Mouse (Mus musculus) hindbrain, embryonic 12.5 days (tissue): ENCODE measurements at regions not wholly inside any gene's neighbourhood (a gene's known extent, or its start where the extent isn't known, plus 50 kb on each side); places are given as distances from the start of the nearest gene placed in this dataset.
A peak's percentile ranks its signal among the peaks of the same experiment; 100 is the strongest.

Experiments used
- ATAC-seq: fragments of 200-750 bp; cut with Nextera tagmentation; 2 replicates; pipeline ENCODE4 v1.8.0; 2017; ENCODE audit warnings: moderate TSS enrichment; ENCODE audit not compliant: low FRiP score
- H3K27ac ChIP-seq: fragments of 300-500 bp; sonication (generic); 2 replicates; pipeline ENCODE4 v1.5.1; 2016; ENCODE audit warnings: mild to moderate bottlenecking
- H3K27me3 ChIP-seq: fragments of 300-500 bp; sonication (generic); 2 replicates; pipeline ENCODE4 v1.6.1; 2016; ENCODE audit warnings: mild to moderate bottlenecking
- H3K36me3 ChIP-seq: fragments of 300-500 bp; sonication (generic); 2 replicates; pipeline ENCODE4 v1.6.1; 2016; ENCODE audit warnings: mild to moderate bottlenecking
- H3K4me1 ChIP-seq: fragments of 300-500 bp; sonication (generic); 2 replicates; pipeline ENCODE4 v1.6.1; 2016
- H3K4me2 ChIP-seq: fragments of 300-500 bp; sonication (generic); replicated peaks from 2 replicates; pipeline ENCODE4 v1.6.1; 2016; ENCODE audit warnings: mild to moderate bottlenecking
- H3K4me3 ChIP-seq: fragments of 300-500 bp; sonication (generic); 2 replicates; pipeline ENCODE4 v1.5.1; 2016; ENCODE audit warnings: mild to moderate bottlenecking
- H3K9ac ChIP-seq: fragments of 300-500 bp; sonication (generic); 2 replicates; pipeline ENCODE4 v1.6.1; 2016; ENCODE audit warnings: mild to moderate bottlenecking, moderate library complexity
- H3K9me3 ChIP-seq: fragments of 300-500 bp; sonication (generic); replicated peaks from 2 replicates; pipeline ENCODE4 v1.6.1; 2016; ENCODE audit warnings: mild to moderate bottlenecking
- WGBS: fragments of 180-500 bp; shearing (Covaris S2); methylation state at CpG from one replicate; pipeline ENCODE4 v1.1.7; 2016; 5-methylcytosine and 5-hydroxymethylcytosine counted together

- Histone ChIP-seq H3K27ac (0 out of 2 replicates have a peak overlapping the region, but pooled peaks have one; percentile 12), H3K4me1 (peaks cover 11% of the 10 kb centered on the region), H3K4me3 (no peak overlapping the region), H3K4me2 (peak overlapping the region; percentile 36), H3K36me3 (no peaks in the 10 kb centered on the region), H3K9ac (no peak overlapping the region), H3K9me3 (no peaks in the 10 kb centered on the region), H3K27me3 (peaks cover 8% of the 10 kb centered on the region)
- WGBS = 63% methylated on average over 6 of the region's 6 CpGs
- no peak for ATAC-seq
Observed at GRCm38 (mm10) chr7:136008486-136008885, 292.3 kb upstream of the Mki67 start.

GRCm38 (mm10) chr7:136010013-136010412 lies 293.9 kb upstream of the Mki67 start:
- ATAC-seq = no peak
- H3K9me3 ChIP-seq = no peaks in the 10 kb centered on the region
- peaks cover 11% of the 10 kb centered on the region for H3K4me1 ChIP-seq
- 69% methylated on average over 7 of the region's 7 CpGs for WGBS
- H3K27me3 ChIP-seq = peaks cover 8% of the 10 kb centered on the region
- no peak overlapping the region for H3K4me3 ChIP-seq
- H3K9ac ChIP-seq = no peak overlapping the region
- H3K4me2 ChIP-seq = no peak overlapping the region
- H3K27ac ChIP-seq = no peak overlapping the region
- H3K36me3 ChIP-seq = no peaks in the 10 kb centered on the region

- no peak for ATAC-seq
- Histone ChIP-seq H3K36me3 (no peaks in the 10 kb centered on the region), H3K4me3 (no peak overlapping the region), H3K4me1 (peaks cover 5% of the 10 kb centered on the region; the same call in 1 of the 2 replicates), H3K9ac (no peak overlapping the region), H3K27ac (no peak overlapping the region), H3K27me3 (no peaks in the 10 kb centered on the region), H3K9me3 (no peaks in the 10 kb centered on the region), H3K4me2 (no peak overlapping the region)
- WGBS = 56% methylated on average over 4 of the region's 4 CpGs
Observed at GRCm38 (mm10) chr7:136014706-136015105, 298.5 kb upstream of the Mki67 start.

DNA sequence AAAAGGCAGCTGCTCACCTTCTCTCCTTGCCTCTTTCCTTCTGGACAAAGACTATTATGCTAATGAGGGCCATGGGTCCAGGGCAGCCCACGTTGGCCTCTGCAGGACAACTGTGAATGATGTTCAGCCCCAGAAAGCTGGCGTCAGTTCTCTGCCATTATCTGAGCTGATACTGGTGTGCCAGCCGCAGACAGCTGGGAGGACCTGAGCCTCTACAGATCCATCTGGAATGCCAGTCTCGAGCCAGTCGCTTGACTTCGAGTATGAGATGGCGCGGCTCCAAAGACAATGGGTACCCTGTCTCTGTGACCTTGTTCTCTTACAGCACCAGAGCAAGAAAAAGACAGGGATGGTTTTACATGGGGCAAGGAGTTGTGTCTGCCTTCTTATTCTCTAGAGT lies 300.8 kb upstream of the Mki67 start:
- Histone ChIP-seq H3K9ac (no peak overlapping the region), H3K4me3 (no peak overlapping the region), H3K4me2 (no peak overlapping the region), H3K27me3 (no peaks in the 10 kb centered on the region), H3K27ac (no peak overlapping the region), H3K36me3 (no peaks in the 10 kb centered on the region), H3K9me3 (no peaks in the 10 kb centered on the region), H3K4me1 (peaks cover 5% of the 10 kb centered on the region; the same call in 1 of the 2 replicates)
- ATAC-seq = no peak
- 71% methylated on average over 8 of the region's 8 CpGs for WGBS

DNA sequence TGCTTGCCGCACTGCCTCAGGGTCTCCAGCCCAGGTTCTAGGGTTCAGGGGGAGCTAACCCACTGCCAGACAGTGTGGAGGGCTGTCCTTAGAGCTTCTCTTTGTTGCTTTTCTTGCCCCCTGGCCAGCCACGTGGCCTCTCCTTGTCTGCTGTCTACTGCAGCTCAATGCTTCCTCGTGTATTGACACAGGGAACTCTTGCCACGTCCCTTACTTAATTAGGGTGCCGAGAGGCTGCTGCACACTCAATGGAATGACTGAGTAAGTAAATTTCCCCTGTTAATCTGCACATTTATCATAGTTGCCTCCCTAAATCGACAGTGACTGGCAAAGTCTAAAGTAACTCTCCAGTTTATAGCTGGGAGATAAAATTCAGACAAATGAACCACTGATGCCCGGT lies 304.4 kb upstream of the Mki67 start:
- Histone ChIP-seq H3K36me3 (no peaks in the 10 kb centered on the region), H3K4me2 (no peak overlapping the region), H3K9ac (no peak overlapping the region), H3K4me3 (no peak overlapping the region), H3K27ac (no peak overlapping the region), H3K27me3 (0 out of 2 replicates have a peak, but pooled peaks cover 4% of the 10 kb centered on the region), H3K9me3 (no peaks in the 10 kb centered on the region), H3K4me1 (peaks cover 26% of the 10 kb centered on the region)
- 66% methylated on average over 7 of the region's 7 CpGs for WGBS
- ATAC-seq = no peak

DNA sequence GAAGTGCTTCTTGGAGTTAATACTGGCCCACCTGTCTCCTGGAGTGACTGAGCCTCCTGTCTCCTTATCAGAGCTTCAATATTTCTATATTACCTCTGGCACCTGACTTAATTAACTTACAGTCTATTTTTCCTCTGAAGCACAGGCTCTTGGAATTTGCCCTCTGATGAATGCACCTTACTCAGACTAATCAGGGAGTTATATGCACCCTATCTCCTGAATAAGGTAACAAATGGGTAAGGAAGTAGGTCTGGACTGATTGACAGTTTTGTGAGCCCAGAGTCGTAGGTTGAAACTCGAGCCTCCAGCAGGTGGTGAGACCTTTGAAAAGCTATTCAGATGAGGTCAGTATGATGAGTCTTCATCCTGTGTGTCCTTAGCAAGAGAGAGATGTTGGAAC lies 304.9 kb upstream of the Mki67 start:
- WGBS = 64% methylated on average over 2 of the region's 2 CpGs
- H3K9ac ChIP-seq = no peak overlapping the region
- H3K4me3 ChIP-seq = no peak overlapping the region
- ATAC-seq = no peak
- 0 out of 2 replicates have a peak, but pooled peaks cover 4% of the 10 kb centered on the region for H3K27me3 ChIP-seq
- H3K4me1 ChIP-seq = peaks cover 28% of the 10 kb centered on the region
- H3K36me3 ChIP-seq = no peaks in the 10 kb centered on the region
- H3K27ac ChIP-seq = no peak overlapping the region
- H3K9me3 ChIP-seq = no peaks in the 10 kb centered on the region
- no peak overlapping the region for H3K4me2 ChIP-seq

- no peak overlapping the region for H3K4me2 ChIP-seq
- 65% methylated on average over 5 of the region's 5 CpGs for whole genome bisulfite sequencing
- H3K36me3 ChIP-seq = no peaks in the 10 kb centered on the region
- 0 out of 2 replicates have a peak, but pooled peaks cover 4% of the 10 kb centered on the region for H3K27me3 ChIP-seq
- no peak for ATAC-seq
- H3K27ac ChIP-seq = no peak overlapping the region
- no peak overlapping the region for H3K9ac ChIP-seq
- H3K4me1 ChIP-seq = peaks cover 27% of the 10 kb centered on the region
- no peaks in the 10 kb centered on the region for H3K9me3 ChIP-seq
- H3K4me3 ChIP-seq = no peak overlapping the region
Observed at GRCm38 (mm10) chr7:136022781-136023448, 306.8 kb upstream of the Mki67 start.

DNA sequence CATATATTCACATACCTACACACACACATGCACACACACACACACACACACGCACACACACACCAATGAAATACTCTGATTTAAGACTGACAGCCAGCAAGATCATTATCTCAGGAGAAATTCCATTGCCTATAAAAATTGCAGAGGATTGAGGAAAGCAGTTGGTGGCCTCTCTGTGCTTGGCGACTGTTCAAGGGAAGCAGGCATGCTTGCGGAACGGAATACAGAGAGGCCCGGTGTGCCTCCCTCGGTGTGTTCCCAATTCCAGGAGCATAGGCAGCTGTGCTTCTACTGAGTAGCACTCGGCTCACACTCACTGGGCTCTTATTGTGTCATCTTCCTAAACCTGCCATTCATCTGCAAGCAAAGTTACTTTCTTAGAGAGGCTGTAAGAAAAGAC lies 310.3 kb upstream of the Mki67 start:
- no peak for ATAC-seq
- Histone ChIP-seq H3K4me3 (no peak overlapping the region), H3K27ac (peak overlapping the region; percentile 35; the same call in 1 of the 2 replicates)

DNA sequence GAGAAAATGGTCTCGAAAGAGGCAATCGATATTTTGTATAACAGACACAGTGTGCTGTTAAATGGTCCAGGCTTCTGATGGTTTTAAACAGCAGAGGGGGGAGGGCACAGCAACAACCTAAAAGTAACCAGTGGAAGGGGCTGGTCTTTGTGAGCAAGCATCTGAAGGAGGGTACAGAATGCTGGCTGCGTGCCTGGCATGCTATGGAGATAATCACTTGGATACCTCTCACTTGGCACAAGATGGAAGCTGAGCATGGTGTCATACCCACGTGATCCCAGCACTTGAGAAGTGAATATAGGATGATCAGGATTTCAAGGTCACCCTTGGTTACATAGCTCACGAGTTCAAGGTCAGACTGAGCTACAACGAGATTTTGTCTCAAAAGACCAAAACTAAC lies 315.9 kb upstream of the Mki67 start:
- no peak overlapping the region for H3K9ac ChIP-seq
- no peak overlapping the region for H3K27ac ChIP-seq
- H3K9me3 ChIP-seq = no peaks in the 10 kb centered on the region
- WGBS = 91% methylated on average over 6 of the region's 6 CpGs
- no peak overlapping the region for H3K4me2 ChIP-seq
- no peaks in the 10 kb centered on the region for H3K27me3 ChIP-seq
- no peaks in the 10 kb centered on the region for H3K36me3 ChIP-seq
- ATAC-seq = no peak
- no peaks in the 10 kb centered on the region for H3K4me1 ChIP-seq
- no peak overlapping the region for H3K4me3 ChIP-seq

More for the DNA sequence above, 310.3 kb upstream of the Mki67 start:
- H3K36me3 ChIP-seq = no peaks in the 10 kb centered on the region
- H3K9me3 ChIP-seq = no peaks in the 10 kb centered on the region
- H3K4me2 ChIP-seq = no peak overlapping the region
- WGBS = 68% methylated on average over 7 of the region's 7 CpGs
- H3K9ac ChIP-seq = no peak overlapping the region
- peaks cover 27% of the 10 kb centered on the region for H3K4me1 ChIP-seq
- 0 out of 2 replicates have a peak, but pooled peaks cover 4% of the 10 kb centered on the region for H3K27me3 ChIP-seq

DNA sequence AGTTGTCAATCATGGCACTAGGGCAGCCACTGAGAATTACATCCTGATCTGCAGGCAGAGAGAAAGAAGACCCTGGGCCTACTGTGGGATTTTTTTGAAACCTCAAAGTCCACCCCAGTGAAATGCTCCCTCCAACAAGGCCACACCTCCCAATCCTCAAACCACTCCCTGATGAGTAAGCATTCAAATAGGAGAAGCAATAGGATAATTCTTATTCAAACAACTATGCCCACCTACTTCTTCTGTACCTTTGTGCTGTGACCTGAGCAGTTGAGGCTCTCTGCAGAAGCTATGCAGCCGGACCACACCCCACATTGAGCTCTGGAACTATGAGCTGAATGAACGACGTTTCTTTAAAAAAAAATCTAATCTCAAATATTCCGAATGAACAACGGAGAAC lies 317.4 kb upstream of the Mki67 start:
- Histone ChIP-seq H3K9ac (no peak overlapping the region), H3K27me3 (no peaks in the 10 kb centered on the region), H3K9me3 (no peaks in the 10 kb centered on the region), H3K4me1 (no peaks in the 10 kb centered on the region), H3K4me2 (no peak overlapping the region), H3K27ac (no peak overlapping the region), H3K36me3 (no peaks in the 10 kb centered on the region), H3K4me3 (no peak overlapping the region)
- ATAC-seq = no peak
- 88% methylated on average over 5 of the region's 5 CpGs for WGBS

GRCm38 (mm10) chr7:136035735-136036134 lies 319.6 kb upstream of the Mki67 start:
- 66% methylated on average over 7 of the region's 7 CpGs for WGBS
- Histone ChIP-seq H3K36me3 (no peaks in the 10 kb centered on the region), H3K4me1 (no peaks in the 10 kb centered on the region), H3K9ac (no peak overlapping the region), H3K27me3 (no peaks in the 10 kb centered on the region), H3K9me3 (no peaks in the 10 kb centered on the region), H3K27ac (no peak overlapping the region), H3K4me2 (no peak overlapping the region), H3K4me3 (no peak overlapping the region)
- no peak for ATAC-seq

DNA sequence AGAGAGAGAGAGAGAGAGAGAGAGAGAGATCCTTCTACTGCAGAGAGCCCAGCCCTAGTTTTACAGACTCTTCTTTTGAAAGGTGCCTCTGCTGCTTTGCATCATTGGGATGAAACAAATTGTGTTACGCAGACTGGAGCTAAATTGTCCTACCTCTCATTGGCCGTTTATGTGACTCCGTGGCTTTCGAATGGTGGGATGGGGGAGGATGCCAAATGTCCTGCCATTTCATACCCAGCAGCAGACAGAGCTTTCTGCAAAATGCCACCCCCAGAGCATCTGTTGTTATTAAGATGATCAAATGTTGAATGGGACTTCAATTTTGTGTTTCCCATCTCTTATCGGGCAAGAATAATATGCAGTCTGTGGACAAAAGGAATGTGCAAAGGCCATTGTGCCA lies 321.9 kb upstream of the Mki67 start:
- H3K36me3 ChIP-seq = no peaks in the 10 kb centered on the region
- no peak overlapping the region for H3K4me3 ChIP-seq
- no peak overlapping the region for H3K27ac ChIP-seq
- H3K4me1 ChIP-seq = no peaks in the 10 kb centered on the region
- no peak for ATAC-seq
- WGBS = 82% methylated on average over 5 of the region's 5 CpGs
- H3K27me3 ChIP-seq = no peaks in the 10 kb centered on the region
- H3K9me3 ChIP-seq = no peaks in the 10 kb centered on the region
- no peak overlapping the region for H3K4me2 ChIP-seq
- no peak overlapping the region for H3K9ac ChIP-seq

DNA sequence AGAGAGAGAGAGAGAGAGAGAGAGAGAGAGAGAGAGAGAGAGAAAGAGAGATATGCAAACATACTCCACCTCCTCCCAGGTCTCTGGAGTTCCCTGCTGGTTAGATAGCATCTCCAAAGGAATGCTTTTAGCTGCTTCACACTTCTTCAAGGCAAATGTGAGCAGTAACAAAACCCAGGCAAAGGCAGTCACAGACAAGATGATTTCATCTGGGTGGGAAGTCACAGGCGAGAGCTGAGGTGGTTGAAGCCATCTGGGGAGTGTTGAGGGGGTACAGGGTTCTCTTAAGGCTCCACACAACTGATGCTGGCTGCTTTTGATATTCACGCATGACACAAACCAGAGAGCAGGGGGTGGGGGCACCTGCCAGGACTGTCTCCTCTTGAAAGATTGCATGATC lies 322.7 kb upstream of the Mki67 start:
- Histone ChIP-seq H3K36me3 (no peaks in the 10 kb centered on the region), H3K9ac (no peak overlapping the region), H3K27ac (no peak overlapping the region), H3K4me3 (no peak overlapping the region), H3K4me2 (no peak overlapping the region), H3K9me3 (no peaks in the 10 kb centered on the region), H3K4me1 (no peaks in the 10 kb centered on the region), H3K27me3 (no peaks in the 10 kb centered on the region)
- WGBS = 68% methylated on average over 2 of the region's 2 CpGs
- ATAC-seq = no peak
